Comparison of ENCODE assay signal across 20 mouse cellular contexts in genomic region chr9:105200305-105200704, GRCm38 (mm10). TPM values are rescaled to one million over a fixed set of nuclear protein-coding genes. Genes with fewer than 3 reads are reported as not detected.
"Had no signal": no experiment of that assay in that cellular context is flagged by ENCODE, and none has a peak within 500 bp of the region (broad histone marks: within the 10 kb centered on the region; RNA-seq: fewer than 3 reads in every experiment).

No protein-coding gene starts in this region.

- DNase-seq: kidney, adult 11 months; kidney, postnatal 10 days; kidney, postnatal 4 days; liver; liver, embryonic 13.5 days; liver, postnatal 0 days; lung, postnatal 14 days; right cerebral cortex, adult 18-20 months; right cerebral cortex, postnatal 25 days; thymus, postnatal 14 days had no signal

- H3K9me3 ChIP-seq: limb, embryonic 12.5 days; liver, embryonic 13.5 days; lung, embryonic 15.5 days; neural tube, embryonic 12.5 days had no signal

- H3K36me3 ChIP-seq: limb, embryonic 12.5 days; liver, embryonic 13.5 days; lung, embryonic 15.5 days; neural tube, embryonic 12.5 days had no signal

- H3K27ac ChIP-seq: layer of hippocampus, adult 2 months; limb, embryonic 12.5 days; liver, embryonic 13.5 days; lung, embryonic 15.5 days; macrophage; neural tube, embryonic 12.5 days had no signal

- H3K4me2 ChIP-seq: limb, embryonic 12.5 days; liver, embryonic 13.5 days; lung, embryonic 15.5 days; neural tube, embryonic 12.5 days had no signal

- H3K9ac ChIP-seq: limb, embryonic 12.5 days; liver, embryonic 13.5 days; liver, postnatal 0 days; lung, embryonic 15.5 days; neural tube, embryonic 12.5 days had no signal

- ATAC-seq: liver, postnatal 0 days had no signal

- H3K4me1 ChIP-seq: limb, embryonic 12.5 days; liver, embryonic 13.5 days; lung, embryonic 15.5 days; megakaryocyte, embryonic 14.5 days; neural tube, embryonic 12.5 days had no signal

- H3K4me3 ChIP-seq: layer of hippocampus, adult 2 months; limb, embryonic 12.5 days; liver, embryonic 13.5 days; lung, embryonic 15.5 days; megakaryocyte, embryonic 14.5 days; myocyte; neural tube, embryonic 12.5 days had no signal

- H3K27me3 ChIP-seq: limb, embryonic 12.5 days; liver, embryonic 13.5 days; lung, embryonic 15.5 days; megakaryocyte, embryonic 14.5 days; neural tube, embryonic 12.5 days had no signal

RNA-seq across cellular contexts. Expression of gene 1700080E11Rik, which starts 55.4 kb away (rescaled TPM):
- polyA plus RNA-seq: kidney, embryonic 14.5 days; limb, embryonic 12.5 days; liver, embryonic 13.5 days; liver, postnatal 0 days; lung, embryonic 15.5 days; macrophage; myocyte; neural tube, embryonic 12.5 days; small intestine, adult 2 months; stomach, embryonic 16.5 days had no signal
